Mouse (Mus musculus): ENCODE measurements around the gene Abcc4. TPM values are rescaled to one million over a fixed set of nuclear protein-coding genes. Genes with fewer than 3 reads are reported as not detected.
"Not testable (repeated sequence)": the region's sequence is repeated elsewhere in the genome, so short reads cannot be mapped to it uniquely, and the experiment has no call there.

Abcc4 gene
- polyA plus RNA-seq, 1 experiment from 2014 or later, result 2.0 TPM

GRCm38 (mm10) chr14:118649199-118649894 is 56.7 kb downstream of the Abcc4 start:
- H3K4me1 ChIP-seq (ENCODE audit: control insufficient read depth, insufficient read depth, low read length), result no peaks in the 10 kb centered on the region
- ATAC-seq (ENCODE audit: low read depth), result no peak
- no peak overlapping the region for H3K9ac ChIP-seq (replicated peaks; ENCODE audit: low read depth, low read length)
- H3K9me3 ChIP-seq (ENCODE audit: control insufficient read depth, low read length), result no peaks in the 10 kb centered on the region
- 78% methylated on average over 6 of the region's 7 CpGs for WGBS
- H3K4me3 ChIP-seq (ENCODE audit: low read depth, low read length), result no peak overlapping the region
- H3K36me3 ChIP-seq (ENCODE audit: control insufficient read depth, insufficient read depth, low read length), result no peaks in the 10 kb centered on the region
- no peaks in the 10 kb centered on the region for H3K27me3 ChIP-seq (ENCODE audit: control insufficient read depth, insufficient read depth, low read length)
- H3K27ac ChIP-seq (ENCODE audit: low read depth, low read length), result no peak overlapping the region
- no peak overlapping the region for H3K4me2 ChIP-seq (ENCODE audit: low read depth, low read length)

- H3K36me3 ChIP-seq (ENCODE audit: control insufficient read depth, insufficient read depth, low read length); H3K9me3 ChIP-seq (ENCODE audit: control insufficient read depth, low read length); H3K9ac ChIP-seq (replicated peaks; ENCODE audit: low read depth, low read length); H3K27ac ChIP-seq (ENCODE audit: low read depth, low read length); H3K4me2 ChIP-seq (ENCODE audit: low read depth, low read length); H3K27me3 ChIP-seq (ENCODE audit: control insufficient read depth, insufficient read depth, low read length); H3K4me3 ChIP-seq (ENCODE audit: low read depth, low read length); ATAC-seq (ENCODE audit: low read depth); H3K4me1 ChIP-seq (ENCODE audit: control insufficient read depth, insufficient read depth, low read length): not testable (repeated sequence)
- 88% methylated on average over 13 of the region's 13 CpGs for whole genome bisulfite sequencing
Observed at GRCm38 (mm10) chr14:118642940-118643591, 63.0 kb downstream of the Abcc4 start.

DNA sequence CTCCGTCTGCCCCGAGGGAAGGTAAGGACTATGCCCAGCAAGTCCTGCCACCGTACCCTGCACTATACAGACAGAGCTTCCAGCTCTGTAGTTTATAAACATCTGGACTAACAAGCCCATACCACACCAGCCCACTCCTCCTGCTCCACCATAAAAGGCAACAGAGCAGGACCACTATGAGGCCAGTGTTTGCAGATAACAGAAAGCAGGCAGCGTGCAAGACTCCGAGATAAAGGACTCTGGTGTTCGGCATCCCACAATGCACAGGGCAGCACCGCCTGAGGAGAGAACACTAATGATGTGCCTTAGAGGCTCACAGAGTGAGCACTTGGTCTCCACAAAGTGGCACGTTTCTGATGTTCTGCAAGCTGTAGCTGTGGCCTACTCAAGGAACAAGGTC is 63.9 kb downstream of the Abcc4 start:
- no peaks in the 10 kb centered on the region for H3K36me3 ChIP-seq (ENCODE audit: control insufficient read depth, insufficient read depth, low read length)
- no peak overlapping the region for H3K9ac ChIP-seq (replicated peaks; ENCODE audit: low read depth, low read length)
- no peak overlapping the region for H3K4me3 ChIP-seq (ENCODE audit: low read depth, low read length)
- no peaks in the 10 kb centered on the region for H3K9me3 ChIP-seq (ENCODE audit: control insufficient read depth, low read length)
- H3K4me1 ChIP-seq (ENCODE audit: control insufficient read depth, insufficient read depth, low read length), result no peaks in the 10 kb centered on the region
- no peak for ATAC-seq (ENCODE audit: low read depth)
- H3K4me2 ChIP-seq (ENCODE audit: low read depth, low read length), result no peak overlapping the region
- 85% methylated on average over 8 of the region's 8 CpGs for WGBS
- no peaks in the 10 kb centered on the region for H3K27me3 ChIP-seq (ENCODE audit: control insufficient read depth, insufficient read depth, low read length)
- no peak overlapping the region for H3K27ac ChIP-seq (ENCODE audit: low read depth, low read length)

- Histone ChIP-seq H3K4me3 (ENCODE audit: low read depth, low read length) (no peak overlapping the region), H3K9me3 (ENCODE audit: control insufficient read depth, low read length) (no peaks in the 10 kb centered on the region), H3K4me1 (ENCODE audit: control insufficient read depth, insufficient read depth, low read length) (0 out of 2 replicates have a peak, but pooled peaks cover 4% of the 10 kb centered on the region), H3K27me3 (ENCODE audit: control insufficient read depth, insufficient read depth, low read length) (no peaks in the 10 kb centered on the region), H3K4me2 (ENCODE audit: low read depth, low read length) (no peak overlapping the region), H3K36me3 (ENCODE audit: control insufficient read depth, insufficient read depth, low read length) (no peaks in the 10 kb centered on the region), H3K9ac (replicated peaks; ENCODE audit: low read depth, low read length) (no peak overlapping the region), H3K27ac (ENCODE audit: low read depth, low read length) (no peak overlapping the region)
- no peak for ATAC-seq (ENCODE audit: low read depth)
- WGBS, result 79% methylated on average over 25 of the region's 25 CpGs
Observed at GRCm38 (mm10) chr14:118638447-118639275, 67.4 kb downstream of the Abcc4 start.

DNA sequence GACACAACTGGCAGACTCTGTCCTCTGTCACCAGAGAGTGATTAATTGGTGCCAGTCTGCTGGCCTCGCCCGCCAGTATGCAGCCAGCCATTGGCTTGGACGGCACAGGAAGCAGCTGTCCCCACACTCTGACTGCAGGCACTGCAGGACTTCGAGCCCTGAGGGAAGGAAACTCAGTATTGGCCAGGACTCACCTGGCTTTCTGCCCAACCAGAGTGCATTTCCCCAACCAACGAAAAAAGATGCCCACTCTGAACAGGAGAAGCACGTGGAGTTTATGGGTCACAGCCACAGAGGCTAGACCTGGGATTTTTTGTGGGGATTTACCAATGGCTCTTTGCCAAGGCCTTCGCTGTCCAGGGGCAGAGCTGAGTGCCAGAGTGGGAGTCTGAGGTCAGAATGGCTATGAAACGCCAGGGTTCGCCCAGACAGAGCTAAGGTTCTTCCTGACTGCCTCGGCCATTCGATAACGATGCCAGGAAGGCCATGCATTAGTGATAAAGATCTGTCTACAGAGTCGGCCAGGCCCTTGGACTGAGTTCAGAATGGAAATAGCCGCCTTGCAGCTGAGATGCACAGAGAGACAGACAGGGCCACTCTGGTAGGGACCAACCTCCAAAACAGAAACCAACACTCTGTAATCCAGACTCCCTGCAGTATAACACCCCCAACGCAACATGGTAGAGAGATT is 70.4 kb downstream of the Abcc4 start:
- H3K27ac ChIP-seq (ENCODE audit: low read depth, low read length), result no peak overlapping the region
- WGBS, result 46% methylated on average over 15 of the region's 15 CpGs

GRCm38 (mm10) chr14:118629649-118630048 is 76.4 kb downstream of the Abcc4 start:
- Histone ChIP-seq H3K4me2 (ENCODE audit: low read depth, low read length) (no peak overlapping the region), H3K4me3 (ENCODE audit: low read depth, low read length) (no peak overlapping the region), H3K27me3 (ENCODE audit: control insufficient read depth, insufficient read depth, low read length) (no peaks in the 10 kb centered on the region), H3K4me1 (ENCODE audit: control insufficient read depth, insufficient read depth, low read length) (no peaks in the 10 kb centered on the region), H3K9ac (replicated peaks; ENCODE audit: low read depth, low read length) (no peak overlapping the region), H3K27ac (ENCODE audit: low read depth, low read length) (no peak overlapping the region), H3K9me3 (ENCODE audit: control insufficient read depth, low read length) (no peaks in the 10 kb centered on the region), H3K36me3 (ENCODE audit: control insufficient read depth, insufficient read depth, low read length) (no peaks in the 10 kb centered on the region)
- 61% methylated on average over 8 of the region's 8 CpGs for WGBS
- ATAC-seq (ENCODE audit: low read depth), result no peak

More for the DNA sequence above, 70.4 kb downstream of the Abcc4 start:
- Histone ChIP-seq H3K4me1 (ENCODE audit: control insufficient read depth, insufficient read depth, low read length) (0 out of 2 replicates have a peak, but pooled peaks cover 4% of the 10 kb centered on the region), H3K9ac (replicated peaks; ENCODE audit: low read depth, low read length) (no peak overlapping the region), H3K36me3 (ENCODE audit: control insufficient read depth, insufficient read depth, low read length) (no peaks in the 10 kb centered on the region), H3K27me3 (ENCODE audit: control insufficient read depth, insufficient read depth, low read length) (no peaks in the 10 kb centered on the region), H3K4me2 (ENCODE audit: low read depth, low read length) (no peak overlapping the region), H3K4me3 (ENCODE audit: low read depth, low read length) (no peak overlapping the region), H3K9me3 (ENCODE audit: control insufficient read depth, low read length) (no peaks in the 10 kb centered on the region)
- peak; percentile 90 for ATAC-seq (ENCODE audit: low read depth)

DNA sequence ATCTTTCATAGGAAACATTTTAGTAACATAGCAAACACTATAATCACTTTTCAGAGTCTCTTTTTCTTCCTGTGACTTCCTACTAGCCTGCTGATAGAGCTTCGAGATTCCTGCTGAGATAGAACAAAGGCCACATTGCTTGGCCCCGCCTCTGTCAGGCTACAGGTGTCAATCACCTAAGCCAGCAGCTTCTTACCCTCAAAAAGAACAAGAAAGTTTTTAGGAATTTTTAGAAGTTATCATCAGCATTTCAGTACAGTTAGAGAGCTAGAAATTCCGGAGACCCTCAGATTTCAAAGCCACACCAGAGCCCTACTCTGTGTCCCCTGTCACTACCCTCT is 84.6 kb downstream of the Abcc4 start:
- H3K4me3 ChIP-seq (ENCODE audit: low read depth, low read length), result no peak overlapping the region
- H3K4me1 ChIP-seq (ENCODE audit: control insufficient read depth, insufficient read depth, low read length), result no peaks in the 10 kb centered on the region
- no peak overlapping the region for H3K4me2 ChIP-seq (ENCODE audit: low read depth, low read length)
- no peaks in the 10 kb centered on the region for H3K9me3 ChIP-seq (ENCODE audit: control insufficient read depth, low read length)
- 69% methylated on average over 3 of the region's 3 CpGs for whole genome bisulfite sequencing
- H3K27ac ChIP-seq (ENCODE audit: low read depth, low read length), result no peak overlapping the region
- H3K27me3 ChIP-seq (ENCODE audit: control insufficient read depth, insufficient read depth, low read length), result no peaks in the 10 kb centered on the region
- no peaks in the 10 kb centered on the region for H3K36me3 ChIP-seq (ENCODE audit: control insufficient read depth, insufficient read depth, low read length)
- no peak overlapping the region for H3K9ac ChIP-seq (replicated peaks; ENCODE audit: low read depth, low read length)
- no peak for ATAC-seq (ENCODE audit: low read depth)

DNA sequence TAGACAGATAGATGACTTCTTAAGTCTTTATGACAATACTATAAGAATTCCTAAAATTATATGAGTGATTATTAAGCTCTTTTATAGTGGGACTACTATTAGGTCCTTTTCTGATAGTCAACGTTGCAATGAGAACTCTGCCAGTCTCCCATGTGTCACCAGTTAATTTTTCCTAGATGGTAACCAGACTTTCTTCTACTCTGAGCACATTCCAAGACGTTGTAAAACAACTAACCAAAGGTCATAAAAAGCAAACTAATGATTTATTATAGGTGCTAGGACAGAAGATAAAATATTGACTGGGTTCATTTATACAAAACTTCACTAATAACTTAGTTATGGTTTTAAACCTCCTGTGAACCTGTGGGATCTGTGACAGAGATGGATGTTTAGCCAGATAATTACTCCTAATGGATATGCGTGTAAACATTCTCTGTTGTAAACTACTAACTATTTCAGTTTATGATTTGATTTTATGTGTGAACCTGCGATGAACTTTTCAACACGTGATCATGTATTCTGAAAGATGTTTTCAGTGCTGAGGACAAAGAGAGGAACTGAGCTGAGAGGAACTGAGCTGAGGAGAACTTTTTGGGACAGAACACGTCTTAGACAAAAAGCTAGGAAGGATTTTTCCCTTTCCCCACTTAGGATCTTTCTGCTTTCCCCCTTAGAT is 85.1 kb downstream of the Abcc4 start:
- H3K4me3 ChIP-seq (ENCODE audit: low read depth, low read length), result no peak overlapping the region
- no peak overlapping the region for H3K9ac ChIP-seq (replicated peaks; ENCODE audit: low read depth, low read length)
- H3K4me1 ChIP-seq (ENCODE audit: control insufficient read depth, insufficient read depth, low read length), result no peaks in the 10 kb centered on the region
- 67% methylated on average over 6 of the region's 6 CpGs for WGBS
- H3K9me3 ChIP-seq (ENCODE audit: control insufficient read depth, low read length), result no peaks in the 10 kb centered on the region
- no peaks in the 10 kb centered on the region for H3K36me3 ChIP-seq (ENCODE audit: control insufficient read depth, insufficient read depth, low read length)
- ATAC-seq (ENCODE audit: low read depth), result no peak
- H3K27ac ChIP-seq (ENCODE audit: low read depth, low read length), result no peak overlapping the region
- no peaks in the 10 kb centered on the region for H3K27me3 ChIP-seq (ENCODE audit: control insufficient read depth, insufficient read depth, low read length)
- no peak overlapping the region for H3K4me2 ChIP-seq (ENCODE audit: low read depth, low read length)
